Mouse (Mus musculus): ENCODE measurements around the gene Olfr987. TPM values are rescaled to one million over a fixed set of nuclear protein-coding genes. Genes with fewer than 3 reads are reported as not detected.
"Not testable (repeated sequence)": the region's sequence is repeated elsewhere in the genome, so short reads cannot be mapped to it uniquely, and the experiment has no call there.

Olfr987 gene
- polyA plus RNA-seq (2014; fragmentation: Nextera tagmentation; extraction: Ambion mirVana) = not detected in 2 replicates

DNA sequence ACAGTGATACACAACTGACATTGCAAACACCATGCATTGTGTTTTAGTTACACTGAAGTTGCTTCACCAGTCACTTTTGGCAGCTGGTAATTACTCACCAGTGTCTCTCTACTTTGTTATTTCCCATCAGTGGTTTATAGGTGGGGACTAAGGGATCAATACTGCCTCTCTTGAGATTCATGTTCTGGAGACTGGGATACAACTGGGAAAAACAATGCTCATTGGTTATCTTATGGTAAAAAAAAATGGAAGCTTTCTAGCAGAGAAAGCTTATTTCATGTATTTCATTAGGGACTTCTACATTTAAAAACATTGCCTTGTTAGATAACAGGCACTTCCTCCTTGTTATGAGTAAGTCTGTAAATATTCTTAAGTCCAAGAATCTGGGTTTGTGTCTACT is at the start of gene Olfr987:
TSS of gene Olfr987 (minus strand) at position 101 of the 400 bp plus-strand sequence.
- H3K4me1 ChIP-seq (ENCODE audit: control insufficient read depth, insufficient read depth, low read length); H3K36me3 ChIP-seq (ENCODE audit: control insufficient read depth, insufficient read depth, low read length); DNase-seq (ENCODE audit: low spot score); H3K4me2 ChIP-seq (ENCODE audit: low read depth, low read length); H3K4me3 ChIP-seq (ENCODE audit: low read depth, low read length); H3K9ac ChIP-seq (ENCODE audit: low read depth, low read length); H3K27me3 ChIP-seq (replicated peaks; ENCODE audit: control insufficient read depth, insufficient read depth, low read length); H3K27ac ChIP-seq (replicated peaks; ENCODE audit: low read depth, low read length); ATAC-seq (ENCODE audit: low read depth); H3K9me3 ChIP-seq (ENCODE audit: control insufficient read depth, low read length): not testable (repeated sequence)

DNA sequence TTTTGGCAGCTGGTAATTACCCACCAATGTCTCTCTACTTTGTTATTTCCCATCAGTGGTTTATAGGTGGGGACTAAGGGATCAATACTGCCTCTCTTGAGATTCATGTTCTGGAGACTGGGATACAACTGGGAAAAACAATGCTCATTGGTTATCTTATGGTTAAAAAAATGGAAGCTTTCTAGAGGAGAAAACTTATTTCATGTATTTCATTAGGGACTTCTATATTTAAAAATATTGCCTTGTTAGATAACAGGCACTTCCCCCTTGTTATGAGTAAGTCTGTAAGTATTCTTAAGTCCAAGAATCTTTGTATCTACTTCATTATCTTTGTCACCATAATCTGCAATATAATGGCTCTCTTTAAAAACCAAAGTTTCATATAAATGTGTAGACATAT is 24.0 kb upstream of the Olfr987 start, which contains the start of gene Olfr988:
TSS of gene Olfr988 (minus strand) at position 101 of the 400 bp plus-strand sequence.
- not testable (repeated sequence) for ATAC-seq (ENCODE audit: low read depth); H3K4me2 ChIP-seq (ENCODE audit: low read depth, low read length); H3K27me3 ChIP-seq (replicated peaks; ENCODE audit: control insufficient read depth, insufficient read depth, low read length); H3K9ac ChIP-seq (ENCODE audit: low read depth, low read length); H3K36me3 ChIP-seq (ENCODE audit: control insufficient read depth, insufficient read depth, low read length); H3K4me3 ChIP-seq (ENCODE audit: low read depth, low read length); DNase-seq (ENCODE audit: low spot score); H3K4me1 ChIP-seq (ENCODE audit: control insufficient read depth, insufficient read depth, low read length); H3K27ac ChIP-seq (replicated peaks; ENCODE audit: low read depth, low read length); H3K9me3 ChIP-seq (ENCODE audit: control insufficient read depth, low read length)

DNA sequence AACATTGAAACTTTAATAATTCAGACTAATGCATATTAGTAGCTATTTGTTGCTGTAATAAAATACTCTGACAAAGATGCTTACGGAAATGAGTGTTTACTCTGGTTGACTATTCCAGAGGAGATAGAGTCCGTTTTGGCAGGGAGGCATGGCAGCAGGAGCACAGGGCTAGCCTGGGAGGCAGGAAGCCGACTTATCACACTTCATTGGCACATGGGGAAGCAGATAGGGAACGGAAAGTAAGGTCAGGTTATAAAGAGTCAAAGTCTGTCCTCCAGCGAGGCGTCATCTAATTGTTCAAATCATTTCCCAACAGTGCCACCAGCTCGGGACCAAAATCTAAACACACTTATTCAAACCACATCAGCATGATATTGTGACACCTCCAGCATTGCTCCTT is 857 bp upstream of the Olfr987 start:
- H3K9me3 ChIP-seq (ENCODE audit: control insufficient read depth, low read length) = no peaks in the 10 kb centered on the region
- WGBS = 74% methylated on average over 7 of the region's 7 CpGs

DNA sequence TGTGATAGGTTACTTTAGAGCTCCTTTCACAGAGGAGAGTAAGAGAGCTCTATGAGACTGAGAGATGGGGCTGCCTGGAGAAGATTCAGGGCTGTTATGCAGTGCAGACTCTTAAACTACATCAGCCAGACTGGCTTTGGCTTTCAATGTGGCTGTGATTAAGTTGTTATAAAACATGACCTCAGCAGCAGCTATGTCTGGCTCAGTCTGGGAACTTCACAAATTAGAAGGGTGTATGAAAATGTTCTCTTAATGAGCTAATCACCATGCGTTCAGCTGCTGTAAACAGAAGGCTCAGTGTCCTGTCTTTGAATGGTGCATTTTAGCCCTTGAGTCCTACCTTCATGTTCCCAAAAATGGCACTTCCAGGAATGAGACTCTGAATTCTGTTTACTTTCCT is 20.0 kb downstream of the Olfr987 start:
- H3K4me2 ChIP-seq (ENCODE audit: low read depth, low read length) = no peak overlapping the region
- H3K9ac ChIP-seq (ENCODE audit: low read depth, low read length) = no peak overlapping the region
- no peaks in the 10 kb centered on the region for H3K36me3 ChIP-seq (ENCODE audit: control insufficient read depth, insufficient read depth, low read length)
- H3K9me3 ChIP-seq (ENCODE audit: control insufficient read depth, low read length) = no peaks in the 10 kb centered on the region
- H3K4me3 ChIP-seq (ENCODE audit: low read depth, low read length) = no peak overlapping the region
- H3K27ac ChIP-seq (replicated peaks; ENCODE audit: low read depth, low read length) = no peak overlapping the region
- no peaks in the 10 kb centered on the region for H3K4me1 ChIP-seq (ENCODE audit: control insufficient read depth, insufficient read depth, low read length)
- DNase-seq (ENCODE audit: low spot score) (peak; percentile 24), ATAC-seq (ENCODE audit: low read depth) (peak; percentile 30; the same call in 1 of the 2 replicates)
- no peaks in the 10 kb centered on the region for H3K27me3 ChIP-seq (replicated peaks; ENCODE audit: control insufficient read depth, insufficient read depth, low read length)
- 25% methylated on average over 1 of the region's 1 CpGs for WGBS

More for the DNA sequence above, 857 bp upstream of the Olfr987 start:
- H3K4me3 ChIP-seq (ENCODE audit: low read depth, low read length) = no peak overlapping the region
- H3K27ac ChIP-seq (replicated peaks; ENCODE audit: low read depth, low read length) = no peak overlapping the region
- H3K27me3 ChIP-seq (replicated peaks; ENCODE audit: control insufficient read depth, insufficient read depth, low read length) = no peaks in the 10 kb centered on the region
- H3K9ac ChIP-seq (ENCODE audit: low read depth, low read length) = no peak overlapping the region
- DNase-seq (ENCODE audit: low spot score) (no peak), ATAC-seq (ENCODE audit: low read depth) (no peak)
- no peaks in the 10 kb centered on the region for H3K4me1 ChIP-seq (ENCODE audit: control insufficient read depth, insufficient read depth, low read length)
- no peak overlapping the region for H3K4me2 ChIP-seq (ENCODE audit: low read depth, low read length)
- H3K36me3 ChIP-seq (ENCODE audit: control insufficient read depth, insufficient read depth, low read length) = no peaks in the 10 kb centered on the region

DNA sequence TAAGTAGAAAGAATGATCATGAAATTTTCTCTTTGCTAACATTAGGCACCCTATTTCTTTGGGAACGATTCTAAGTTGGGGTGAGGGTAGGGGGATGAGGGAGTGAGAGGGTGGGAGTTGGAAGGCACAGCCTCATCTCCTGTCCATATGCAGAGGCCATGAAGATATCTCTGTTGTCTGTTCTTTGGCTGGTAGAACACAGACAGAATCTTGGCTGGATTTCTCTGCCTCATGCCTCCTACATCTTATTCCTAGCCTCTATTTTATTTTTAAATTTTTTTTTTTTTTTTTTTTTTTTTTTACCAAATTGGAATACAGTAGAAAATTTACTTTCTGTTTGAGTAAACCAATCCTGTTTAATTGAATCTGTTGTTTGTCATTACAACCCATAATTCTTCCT is 53.7 kb downstream of the Olfr987 start:
- Histone ChIP-seq H3K9me3 (ENCODE audit: control insufficient read depth, low read length) (no peaks in the 10 kb centered on the region), H3K4me1 (ENCODE audit: control insufficient read depth, insufficient read depth, low read length) (no peaks in the 10 kb centered on the region), H3K27me3 (replicated peaks; ENCODE audit: control insufficient read depth, insufficient read depth, low read length) (no peaks in the 10 kb centered on the region), H3K36me3 (ENCODE audit: control insufficient read depth, insufficient read depth, low read length) (no peaks in the 10 kb centered on the region), H3K9ac (ENCODE audit: low read depth, low read length) (no peak overlapping the region), H3K4me3 (ENCODE audit: low read depth, low read length) (no peak overlapping the region), H3K4me2 (ENCODE audit: low read depth, low read length) (no peak overlapping the region), H3K27ac (replicated peaks; ENCODE audit: low read depth, low read length) (no peak overlapping the region)
- 57% methylated on average over 1 of the region's 1 CpGs for WGBS
- no peak for ATAC-seq (ENCODE audit: low read depth)
- no peak for DNase-seq (ENCODE audit: low spot score)

DNA sequence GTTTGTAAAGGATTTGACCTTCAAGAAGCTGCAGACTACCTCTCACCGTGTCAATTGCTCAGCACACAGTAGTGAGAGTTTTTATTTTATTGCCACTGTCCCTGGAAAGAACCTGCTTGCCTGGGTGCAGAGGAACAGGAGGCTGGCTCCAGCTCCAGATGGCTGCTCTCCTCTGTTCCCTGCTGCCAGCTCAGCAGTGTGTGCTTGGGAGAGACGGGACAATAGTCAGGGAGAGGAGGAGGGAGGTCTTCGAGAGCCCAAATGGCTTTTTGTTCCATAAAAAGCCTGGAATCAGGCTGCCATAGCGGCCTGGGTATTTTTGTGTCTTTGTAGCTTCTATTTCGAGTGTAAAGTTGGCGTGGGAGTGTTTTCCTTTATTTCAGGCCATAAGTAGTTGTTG is 54.5 kb downstream of the Olfr987 start:
- Histone ChIP-seq H3K27me3 (replicated peaks; ENCODE audit: control insufficient read depth, insufficient read depth, low read length) (no peaks in the 10 kb centered on the region), H3K4me3 (ENCODE audit: low read depth, low read length) (no peak overlapping the region), H3K4me1 (ENCODE audit: control insufficient read depth, insufficient read depth, low read length) (no peaks in the 10 kb centered on the region), H3K9me3 (ENCODE audit: control insufficient read depth, low read length) (no peaks in the 10 kb centered on the region), H3K4me2 (ENCODE audit: low read depth, low read length) (no peak overlapping the region), H3K9ac (ENCODE audit: low read depth, low read length) (no peak overlapping the region), H3K36me3 (ENCODE audit: control insufficient read depth, insufficient read depth, low read length) (no peaks in the 10 kb centered on the region), H3K27ac (replicated peaks; ENCODE audit: low read depth, low read length) (no peak overlapping the region)
- peak; percentile 5 for DNase-seq (ENCODE audit: low spot score)
- 37% methylated on average over 6 of the region's 6 CpGs for WGBS
- ATAC-seq (ENCODE audit: low read depth) = no peak

DNA sequence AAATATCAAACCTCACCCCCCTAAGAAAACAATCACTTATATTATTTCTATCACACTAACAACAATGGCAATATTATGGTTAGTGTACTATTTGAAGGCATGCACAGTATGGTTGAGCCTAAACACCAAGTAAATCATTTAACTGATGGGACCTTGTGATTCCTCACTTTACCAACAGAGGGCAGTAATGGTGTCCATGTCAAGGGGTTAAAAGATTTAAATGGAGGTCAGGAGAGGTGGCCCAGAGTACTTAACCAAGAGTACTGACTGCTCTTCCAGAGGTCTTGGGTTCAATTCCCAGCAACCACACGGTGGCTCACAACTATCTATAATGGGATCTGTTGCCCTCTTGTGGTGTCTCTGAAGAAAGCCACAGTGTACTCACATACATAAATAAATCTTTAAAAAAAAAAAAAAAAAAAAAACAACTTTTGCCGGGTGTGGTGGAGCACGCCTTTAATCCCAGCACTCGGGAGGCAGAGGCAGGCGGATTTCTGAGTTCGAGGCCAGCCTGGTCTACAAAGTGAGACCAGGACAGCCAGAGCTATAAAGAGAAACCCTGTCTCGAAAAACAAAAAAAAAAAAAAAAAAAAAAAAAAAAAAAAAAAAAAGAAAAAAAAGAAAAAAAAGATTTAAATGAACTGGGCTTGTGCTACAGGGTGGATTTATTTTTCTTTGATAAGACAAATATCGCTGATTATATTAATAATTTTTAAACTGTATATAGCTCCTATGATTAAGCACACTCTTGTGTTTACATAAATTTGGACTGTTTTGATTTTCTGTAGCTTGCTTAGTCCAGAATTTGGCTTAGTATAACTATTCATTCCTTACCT is 55.3 kb downstream of the Olfr987 start:
- Histone ChIP-seq H3K27me3 (replicated peaks; ENCODE audit: control insufficient read depth, insufficient read depth, low read length) (no peaks in the 10 kb centered on the region), H3K4me1 (ENCODE audit: control insufficient read depth, insufficient read depth, low read length) (no peaks in the 10 kb centered on the region), H3K9me3 (ENCODE audit: control insufficient read depth, low read length) (no peaks in the 10 kb centered on the region), H3K36me3 (ENCODE audit: control insufficient read depth, insufficient read depth, low read length) (no peaks in the 10 kb centered on the region), H3K4me2 (ENCODE audit: low read depth, low read length) (no peak overlapping the region), H3K9ac (ENCODE audit: low read depth, low read length) (no peak overlapping the region), H3K27ac (replicated peaks; ENCODE audit: low read depth, low read length) (no peak overlapping the region), H3K4me3 (ENCODE audit: low read depth, low read length) (no peak overlapping the region)
- no peak for DNase-seq (ENCODE audit: low spot score)
- WGBS = 88% methylated on average over 8 of the region's 8 CpGs
- no peak for ATAC-seq (ENCODE audit: low read depth)

DNA sequence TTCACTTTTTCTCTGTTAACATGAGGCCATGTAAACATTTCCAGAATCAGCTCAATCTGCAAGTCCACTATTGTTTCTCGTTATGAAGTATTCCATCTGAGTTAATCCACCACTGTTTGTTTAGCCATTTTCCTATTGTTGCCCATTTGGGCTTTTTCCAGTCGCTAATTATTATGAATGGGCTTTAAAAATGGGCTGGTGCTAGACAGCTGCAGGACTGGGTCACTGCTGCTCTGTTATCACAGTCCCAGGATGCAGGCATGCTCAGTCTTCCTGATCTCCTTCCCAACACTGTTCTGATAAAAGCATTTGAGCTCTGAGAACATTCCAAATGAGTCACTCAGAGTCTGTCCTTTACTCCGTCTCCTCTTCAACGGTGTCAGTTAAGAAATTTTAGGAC is 58.1 kb downstream of the Olfr987 start:
- Histone ChIP-seq H3K4me3 (ENCODE audit: low read depth, low read length) (no peak overlapping the region), H3K27ac (replicated peaks; ENCODE audit: low read depth, low read length) (no peak overlapping the region), H3K9ac (ENCODE audit: low read depth, low read length) (no peak overlapping the region), H3K4me2 (ENCODE audit: low read depth, low read length) (no peak overlapping the region), H3K4me1 (ENCODE audit: control insufficient read depth, insufficient read depth, low read length) (no peaks in the 10 kb centered on the region), H3K36me3 (ENCODE audit: control insufficient read depth, insufficient read depth, low read length) (no peaks in the 10 kb centered on the region), H3K27me3 (replicated peaks; ENCODE audit: control insufficient read depth, insufficient read depth, low read length) (no peaks in the 10 kb centered on the region), H3K9me3 (ENCODE audit: control insufficient read depth, low read length) (no peaks in the 10 kb centered on the region)
- ATAC-seq (ENCODE audit: low read depth) = no peak
- no peak for DNase-seq (ENCODE audit: low spot score)
- WGBS = 74% methylated on average over 4 of the region's 4 CpGs
